Mouse (Mus musculus) small intestine, adult 2 months (tissue): ENCODE data around the gene Dok4. TPM values are rescaled to one million over a fixed set of nuclear protein-coding genes. Genes with fewer than 3 reads are reported as not detected.

Experiments
- H3K27ac ChIP-seq: fragments of 200-500 bp; 2 replicates; pipeline ENCODE4 v1.5.1; 2012; ENCODE audit warnings: low read depth, low read length, control low read depth, inconsistent platforms; ENCODE audit not compliant: insufficient read depth
- H3K27me3 ChIP-seq: fragments of 200-500 bp; 2 replicates; pipeline ENCODE4 v1.6.1; 2012; ENCODE audit warnings: mild to moderate bottlenecking, moderate library complexity, low read length, inconsistent platforms; ENCODE audit not compliant: control insufficient read depth, insufficient read depth
- H3K36me3 ChIP-seq: fragments of 200-500 bp; 2 replicates; pipeline ENCODE4 v1.6.1; 2012; ENCODE audit warnings: mild to moderate bottlenecking, low read length, control low read depth, inconsistent platforms; ENCODE audit not compliant: control insufficient read depth, insufficient read depth
- H3K4me1 ChIP-seq: fragments of 200-500 bp; 2 replicates; pipeline ENCODE4 v1.6.1; 2012; ENCODE audit warnings: low read length, inconsistent platforms, mixed read lengths; ENCODE audit not compliant: control insufficient read depth, insufficient read depth, insufficient read length
- H3K4me3 ChIP-seq: fragments of 200-500 bp; 2 replicates; pipeline ENCODE4 v1.5.1; 2012; ENCODE audit warnings: low read depth, mild to moderate bottlenecking, control low read depth, inconsistent platforms, low read length, moderate library complexity
- CTCF ChIP-seq: fragments of 200-500 bp; IDR thresholded peaks from 2 replicates; pipeline ENCODE4 v1.5.1; 2012; ENCODE audit warnings: low read depth, mild to moderate bottlenecking, control low read depth, inconsistent platforms, low read length, moderate library complexity, mixed read lengths; ENCODE audit not compliant: insufficient replicate concordance, insufficient read length; ENCODE audit errors: extremely low read depth
- POLR2A ChIP-seq: fragments of 200-500 bp; IDR thresholded peaks from 2 replicates; pipeline ENCODE4 v1.6.1; 2012; ENCODE audit warnings: low read depth, mild to moderate bottlenecking, control low read depth, inconsistent platforms, low read length, moderate library complexity
- WGBS: fragments of 180-500 bp; shearing (Covaris S2); methylation state at CpG from one replicate; pipeline ENCODE4 v1.1.7; 2018; 5-methylcytosine and 5-hydroxymethylcytosine counted together
- polyA plus RNA-seq: library from polyadenylated mRNA; depleted of rRNA; stranded (reverse); fragments of >200 nt; gene quantifications from 2 replicates; pipeline ENCODE4 v1.2.3, GENCODE M21; 2012

Gene Dok4
- polyA plus RNA-seq, 1 experiment: 156 TPM

DNA sequence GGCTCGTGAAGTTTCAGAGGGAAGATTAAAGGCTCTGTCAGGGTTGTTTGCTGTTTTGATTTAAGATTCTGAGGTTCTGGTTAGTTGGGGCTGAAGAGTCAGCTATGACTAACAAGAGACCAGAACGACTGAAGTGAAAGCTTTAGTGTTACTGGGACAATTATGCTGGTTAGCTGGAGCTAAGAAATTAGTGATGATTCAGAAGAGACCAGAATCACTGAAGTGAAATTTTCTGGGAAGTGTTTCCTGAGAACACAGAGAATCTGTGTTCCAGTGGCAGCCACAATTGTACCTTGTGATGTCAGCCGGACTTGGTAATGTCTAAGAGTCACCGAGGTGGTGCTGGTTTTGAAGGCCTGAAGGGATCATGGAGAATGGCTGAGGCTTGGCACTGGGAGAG, 4.6 kb upstream of the Dok4 start:
- Histone ChIP-seq H3K27me3 (no peaks in the 10 kb centered on the region), H3K27ac (no peak overlapping the region), H3K4me3 (no peak overlapping the region), H3K4me1 (peaks cover 6% of the 10 kb centered on the region; the same call in 1 of the 2 replicates), H3K36me3 (no peaks in the 10 kb centered on the region)
- no peak for TF ChIP-seq POLR2A
- TF ChIP-seq CTCF: no peak
- WGBS: 78% methylated on average over 4 of the region's 4 CpGs

DNA sequence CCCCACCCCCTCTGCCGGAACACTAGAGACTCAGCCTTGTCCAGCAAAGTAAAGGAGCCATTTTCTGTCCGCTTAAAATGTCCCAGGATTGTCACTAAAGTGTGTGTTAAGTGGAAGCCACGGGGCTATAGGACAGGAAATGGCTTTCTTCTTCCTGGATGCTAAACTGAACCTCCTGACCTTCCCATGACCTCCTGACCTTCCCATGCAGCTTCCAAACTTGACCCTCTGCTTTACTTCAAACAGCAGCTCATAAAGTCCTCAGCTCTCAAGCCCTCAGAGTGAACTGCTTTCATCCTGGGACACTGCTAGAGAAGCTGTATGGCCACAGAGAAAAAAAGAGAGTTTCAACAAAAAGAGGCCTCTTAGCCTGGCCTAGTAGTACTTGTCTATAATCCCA, 690 bp upstream of the Dok4 start:
- WGBS: 55% methylated on average over 3 of the region's 3 CpGs
- 0 out of 2 replicates have a peak overlapping the region, but pooled peaks have one; percentile 73 for H3K27ac ChIP-seq

DNA sequence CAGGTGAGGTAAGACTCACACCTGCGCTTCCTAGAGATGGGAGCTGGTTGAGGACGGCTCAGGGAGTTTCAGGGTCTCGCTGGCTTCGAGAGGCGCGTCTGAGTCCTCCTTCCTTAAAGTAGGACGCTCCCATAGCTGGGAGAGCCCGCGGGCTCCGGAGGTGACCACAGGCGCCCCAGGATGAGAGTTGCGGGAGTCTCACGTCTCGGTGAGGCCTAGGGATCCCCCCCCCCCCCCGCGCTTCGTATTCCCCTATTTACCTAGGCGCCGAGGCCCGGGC, 319 bp downstream of the Dok4 start:
- Histone ChIP-seq H3K4me1 (peaks cover 21% of the 10 kb centered on the region), H3K27ac (peak overlapping the region; percentile 79), H3K27me3 (no peaks in the 10 kb centered on the region), H3K4me3 (peak overlapping the region; percentile 86), H3K36me3 (0 out of 2 replicates have a peak, but pooled peaks cover 3% of the 10 kb centered on the region)
- TF ChIP-seq CTCF (no peak), POLR2A (no peak)
- WGBS: under 1% methylated on average over 20 of the region's 20 CpGs

More for the DNA sequence above, 690 bp upstream of the Dok4 start:
- H3K36me3 ChIP-seq: 0 out of 2 replicates have a peak, but pooled peaks cover 3% of the 10 kb centered on the region
- no peak overlapping the region for H3K4me3 ChIP-seq
- peaks cover 21% of the 10 kb centered on the region for H3K4me1 ChIP-seq
- no peak for TF ChIP-seq CTCF
- no peak for TF ChIP-seq POLR2A
- no peaks in the 10 kb centered on the region for H3K27me3 ChIP-seq

DNA sequence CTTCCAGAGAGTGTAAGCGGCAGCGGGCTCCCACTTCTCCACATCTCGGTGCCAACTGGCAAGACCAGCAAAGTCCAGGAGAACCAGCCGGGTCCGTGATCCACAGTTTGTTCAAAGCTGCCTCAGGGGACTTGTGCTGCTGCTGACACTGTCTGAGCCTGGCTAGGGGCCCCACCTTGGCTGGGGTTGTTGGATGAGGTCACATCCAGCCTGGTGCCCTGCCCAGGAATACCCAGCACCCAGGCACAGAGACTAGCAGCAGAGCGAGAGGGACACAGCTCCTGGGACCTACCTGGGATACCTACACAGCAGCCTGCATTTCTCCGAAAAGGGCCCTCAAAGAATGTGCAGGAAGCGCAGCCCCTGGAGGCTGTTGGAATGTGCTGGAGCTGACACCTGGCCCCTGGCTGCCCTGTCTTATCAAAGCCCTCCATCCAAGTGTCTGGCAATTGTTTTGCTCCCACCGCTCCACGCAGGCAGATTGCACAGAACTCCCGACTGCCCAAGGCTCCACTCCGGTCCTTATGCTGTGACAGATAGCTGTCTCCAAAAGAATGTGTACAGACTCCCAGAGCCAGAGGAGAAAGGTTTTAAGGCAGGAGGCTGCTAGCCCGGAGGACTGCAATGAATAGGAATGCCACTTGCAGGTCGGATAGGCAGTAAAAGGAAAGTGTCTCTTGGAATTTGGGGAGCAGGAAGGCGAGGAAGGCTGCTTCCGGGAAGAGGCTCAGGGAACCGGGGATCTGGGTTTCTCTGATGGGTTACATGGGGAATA, 847 bp downstream of the Dok4 start:
- Histone ChIP-seq H3K36me3 (0 out of 2 replicates have a peak, but pooled peaks cover 3% of the 10 kb centered on the region), H3K27me3 (no peaks in the 10 kb centered on the region), H3K4me1 (peaks cover 27% of the 10 kb centered on the region), H3K27ac (peak overlapping the region; percentile 79), H3K4me3 (peak overlapping the region; percentile 86)
- 11% methylated on average over 17 of the region's 17 CpGs for WGBS
- TF ChIP-seq POLR2A (peak; percentile 9; the same call in 1 of the 2 replicates), CTCF (no peak)

GRCm38 (mm10) chr8:94874358-94874757, 1.8 kb downstream of the Dok4 start:
- Histone ChIP-seq H3K4me3 (peak overlapping the region; percentile 86), H3K27me3 (no peaks in the 10 kb centered on the region), H3K27ac (peak overlapping the region; percentile 79; the same call in 1 of the 2 replicates), H3K4me1 (peaks cover 29% of the 10 kb centered on the region), H3K36me3 (peaks cover 8% of the 10 kb centered on the region)
- peak; percentile 91; the same call in 1 of the 2 replicates for TF ChIP-seq CTCF
- TF ChIP-seq POLR2A: no peak; the same call in 1 of the 2 replicates
- WGBS: 15% methylated on average over 6 of the region's 6 CpGs

DNA sequence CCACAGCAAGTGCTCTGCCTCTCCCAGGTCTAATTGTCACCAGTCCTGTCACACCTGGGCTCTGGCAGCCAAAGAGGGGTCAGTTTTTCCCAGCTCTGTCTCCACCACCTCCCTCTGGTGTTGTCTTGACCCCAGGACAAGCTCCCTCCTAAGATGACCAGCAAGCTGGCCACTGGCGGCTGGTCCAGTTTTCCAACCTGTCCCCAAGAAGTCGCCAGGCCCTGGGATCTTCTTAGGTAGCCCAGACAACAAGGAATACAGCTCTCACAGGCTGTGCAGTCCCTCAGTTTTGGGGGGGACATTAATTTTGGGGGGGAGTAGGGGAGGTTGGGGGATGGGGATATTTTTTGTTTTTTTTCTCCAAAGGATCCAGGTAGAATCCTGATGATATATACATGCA, 3.6 kb downstream of the Dok4 start:
- peaks cover 19% of the 10 kb centered on the region for H3K36me3 ChIP-seq
- TF ChIP-seq POLR2A (no peak), CTCF (no peak)
- H3K4me1 ChIP-seq: peaks cover 29% of the 10 kb centered on the region
- H3K27me3 ChIP-seq: no peaks in the 10 kb centered on the region
- peak overlapping the region; percentile 100 for H3K27ac ChIP-seq
- 85% methylated on average over 2 of the region's 2 CpGs for WGBS
- H3K4me3 ChIP-seq: peak overlapping the region; percentile 59

DNA sequence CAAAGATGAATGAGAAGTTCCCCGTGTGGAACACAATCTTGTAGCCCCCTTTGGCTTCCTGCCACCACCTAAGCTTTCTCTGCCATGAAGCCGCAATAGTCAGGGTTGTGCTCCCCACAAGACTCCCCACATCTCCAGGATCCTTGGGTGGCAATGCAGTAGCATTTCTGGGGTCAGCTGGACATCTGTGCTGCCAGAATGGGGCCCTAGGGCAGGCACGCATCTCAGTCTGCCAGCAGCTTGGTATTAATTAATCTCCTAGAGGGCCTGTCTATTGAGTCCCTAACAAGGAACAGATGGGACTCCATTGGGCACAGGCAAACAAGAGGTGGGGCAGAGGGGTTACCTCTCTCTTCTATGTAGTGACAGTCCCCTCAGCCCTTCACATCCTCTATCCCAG, 4.0 kb downstream of the Dok4 start:
- Histone ChIP-seq H3K4me3 (peak overlapping the region; percentile 59), H3K4me1 (peaks cover 29% of the 10 kb centered on the region), H3K36me3 (peaks cover 23% of the 10 kb centered on the region), H3K27ac (peak overlapping the region; percentile 100), H3K27me3 (no peaks in the 10 kb centered on the region)
- WGBS: 38% methylated on average over 3 of the region's 3 CpGs
- no peak for TF ChIP-seq CTCF
- no peak for TF ChIP-seq POLR2A
